Mouse (Mus musculus): Measurements from ENCODE around the gene Rabggtb. TPM values are rescaled to one million over a fixed set of nuclear protein-coding genes. Genes with fewer than 3 reads are reported as not detected.

The Rabggtb gene
- total and polyA plus RNA-seq, 3 experiments: 48.0 to 98.2 (median 81.8) TPM

GRCm38 (mm10) chr3:153913510-153914243, 868 bp upstream of the Rabggtb start:
- H3K36me3 ChIP-seq (ENCODE audit: control insufficient read depth, insufficient read depth, low read length): peaks cover 30% of the 10 kb centered on the region
- H3K79me2 ChIP-seq (replicated peaks; ENCODE audit: control insufficient read depth, insufficient read depth, low read length): peaks cover 3% of the 10 kb centered on the region; the same call in 1 of the 2 replicates
- no peak for DNase-seq
- TF ChIP-seq EP300 (IDR thresholded peaks at IDR 0.05; ENCODE audit: insufficient read depth, low read depth, low read length) (no peak), CTCF (IDR thresholded peaks at IDR 0.05) (no peak), POLR2A (IDR thresholded peaks at IDR 0.05; ENCODE audit: insufficient read depth, low read depth, low read length) (no peak)
- intact Hi-C loops (cut with DNase I): loop anchor here (1.0 kb wide), 1 partner anchor 31 kb away; the partner anchor contains the start of gene Acadm
- H3K9ac ChIP-seq (ENCODE audit: low read depth, low read length): no peak overlapping the region
- H3K27me3 ChIP-seq (ENCODE audit: control insufficient read depth, insufficient read depth, low read length): no peaks in the 10 kb centered on the region
- 32% methylated on average over 6 of the region's 6 CpGs for WGBS
- peaks cover 8% of the 10 kb centered on the region for H3K4me1 ChIP-seq (ENCODE audit: control insufficient read depth, insufficient read depth, low read length)
- peak overlapping the region; percentile 93 for H3K4me3 ChIP-seq
- peak overlapping the region; percentile 96 for H3K27ac ChIP-seq

- no peaks in the 10 kb centered on the region for H3K27me3 ChIP-seq (ENCODE audit: control insufficient read depth, insufficient read depth, low read length)
- peak overlapping the region; percentile 93 for H3K4me3 ChIP-seq
- H3K4me1 ChIP-seq (ENCODE audit: control insufficient read depth, insufficient read depth, low read length): peaks cover 8% of the 10 kb centered on the region
- TF ChIP-seq CTCF (IDR thresholded peaks at IDR 0.05) (no peak), POLR2A (IDR thresholded peaks at IDR 0.05; ENCODE audit: insufficient read depth, low read depth, low read length) (no peak), EP300 (IDR thresholded peaks at IDR 0.05; ENCODE audit: insufficient read depth, low read depth, low read length) (no peak)
- intact Hi-C loops (cut with DNase I): no loop called here
- peaks cover 3% of the 10 kb centered on the region; the same call in 1 of the 2 replicates for H3K79me2 ChIP-seq (replicated peaks; ENCODE audit: control insufficient read depth, insufficient read depth, low read length)
- H3K27ac ChIP-seq: peak overlapping the region; percentile 96
- H3K36me3 ChIP-seq (ENCODE audit: control insufficient read depth, insufficient read depth, low read length): peaks cover 46% of the 10 kb centered on the region
- no peak for DNase-seq
- 2% methylated on average over 12 of the region's 12 CpGs for WGBS
- peak overlapping the region; percentile 99 for H3K9ac ChIP-seq (ENCODE audit: low read depth, low read length)
These were observed 848 bp downstream of the Rabggtb start for GRCm38 (mm10) chr3:153911882-153912440.

GRCm38 (mm10) chr3:153911197-153911881, 1.5 kb downstream of the Rabggtb start:
- Histone ChIP-seq H3K4me1 (ENCODE audit: control insufficient read depth, insufficient read depth, low read length) (peaks cover 8% of the 10 kb centered on the region), H3K79me2 (replicated peaks; ENCODE audit: control insufficient read depth, insufficient read depth, low read length) (peaks cover 3% of the 10 kb centered on the region; the same call in 1 of the 2 replicates), H3K27me3 (ENCODE audit: control insufficient read depth, insufficient read depth, low read length) (no peaks in the 10 kb centered on the region), H3K27ac (peak overlapping the region; percentile 96), H3K36me3 (ENCODE audit: control insufficient read depth, insufficient read depth, low read length) (peaks cover 52% of the 10 kb centered on the region), H3K4me3 (peak overlapping the region; percentile 93), H3K9ac (ENCODE audit: low read depth, low read length) (peak overlapping the region; percentile 61)
- DNase-seq: no peak
- WGBS: 32% methylated on average over 8 of the region's 8 CpGs
- intact Hi-C loops (cut with DNase I): no loop called here
- TF ChIP-seq POLR2A (IDR thresholded peaks at IDR 0.05; ENCODE audit: insufficient read depth, low read depth, low read length) (no peak), EP300 (IDR thresholded peaks at IDR 0.05; ENCODE audit: insufficient read depth, low read depth, low read length) (no peak), CTCF (IDR thresholded peaks at IDR 0.05) (no peak)

DNA sequence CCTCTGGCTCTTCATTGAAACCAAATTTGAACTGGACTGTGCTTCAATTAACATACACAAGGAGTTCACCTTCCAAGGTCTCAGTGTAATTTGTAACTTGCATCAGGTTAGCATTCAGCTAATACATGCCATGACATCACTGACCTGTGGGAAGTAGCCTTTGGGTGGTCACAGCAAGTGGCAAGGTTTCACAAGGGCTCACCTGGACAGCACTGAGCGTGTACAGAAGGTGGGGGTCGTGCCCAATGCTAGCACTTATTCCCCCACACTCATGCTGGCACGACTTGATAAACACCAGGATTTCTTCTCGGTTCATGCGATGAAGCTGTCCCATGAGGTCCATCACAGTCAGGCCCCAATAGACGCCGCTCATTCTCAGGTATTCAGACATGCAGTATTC, 2.3 kb downstream of the Rabggtb start:
- Histone ChIP-seq H3K4me1 (ENCODE audit: control insufficient read depth, insufficient read depth, low read length) (peaks cover 8% of the 10 kb centered on the region), H3K27me3 (ENCODE audit: control insufficient read depth, insufficient read depth, low read length) (no peaks in the 10 kb centered on the region), H3K79me2 (replicated peaks; ENCODE audit: control insufficient read depth, insufficient read depth, low read length) (peaks cover 3% of the 10 kb centered on the region; the same call in 1 of the 2 replicates), H3K4me3 (peak overlapping the region; percentile 93; the same call in 1 of the 2 replicates), H3K27ac (no peak overlapping the region; the same call in 1 of the 2 replicates), H3K9ac (ENCODE audit: low read depth, low read length) (no peak overlapping the region), H3K36me3 (ENCODE audit: control insufficient read depth, insufficient read depth, low read length) (peaks cover 55% of the 10 kb centered on the region)
- DNase-seq: no peak
- 59% methylated on average over 7 of the region's 7 CpGs for WGBS
- TF ChIP-seq EP300 (IDR thresholded peaks at IDR 0.05; ENCODE audit: insufficient read depth, low read depth, low read length) (no peak), CTCF (IDR thresholded peaks at IDR 0.05) (no peak), POLR2A (IDR thresholded peaks at IDR 0.05; ENCODE audit: insufficient read depth, low read depth, low read length) (0 out of 2 replicates have a peak, but pooled peaks have one; percentile 18)
- intact Hi-C loops (cut with DNase I): no loop called here

- Histone ChIP-seq H3K36me3 (ENCODE audit: control insufficient read depth, insufficient read depth, low read length) (peaks cover 55% of the 10 kb centered on the region), H3K27ac (no peak overlapping the region), H3K9ac (ENCODE audit: low read depth, low read length) (no peak overlapping the region), H3K79me2 (replicated peaks; ENCODE audit: control insufficient read depth, insufficient read depth, low read length) (peaks cover 3% of the 10 kb centered on the region; the same call in 1 of the 2 replicates), H3K27me3 (ENCODE audit: control insufficient read depth, insufficient read depth, low read length) (no peaks in the 10 kb centered on the region), H3K4me3 (no peak overlapping the region), H3K4me1 (ENCODE audit: control insufficient read depth, insufficient read depth, low read length) (peaks cover 8% of the 10 kb centered on the region)
- WGBS: 55% methylated on average over 5 of the region's 5 CpGs
- intact Hi-C loops (cut with DNase I): no loop called here
- no peak for DNase-seq
- TF ChIP-seq POLR2A (IDR thresholded peaks at IDR 0.05; ENCODE audit: insufficient read depth, low read depth, low read length) (no peak), CTCF (IDR thresholded peaks at IDR 0.05) (no peak), EP300 (IDR thresholded peaks at IDR 0.05; ENCODE audit: insufficient read depth, low read depth, low read length) (no peak)
These were observed 3.9 kb downstream of the Rabggtb start for GRCm38 (mm10) chr3:153908919-153909318.
